Mouse (Mus musculus): ENCODE measurements around the gene Snx1. TPM values are rescaled to one million over a fixed set of nuclear protein-coding genes. Genes with fewer than 3 reads are reported as not detected.

Snx1 gene
- polyA plus RNA-seq (2015; fragmentation: Nextera tagmentation; extraction: Ambion mirVana): 119 and 131 TPM in 2 replicates

GRCm38 (mm10) chr9:66126456-66127192, at the start of gene Snx1, which contains the start of gene Ciao2a:
Gene Snx1, minus strand, starts transcription at chr9:66126587.
Gene Ciao2a, plus strand, starts transcription at chr9:66126611.
- Histone ChIP-seq H3K36me3 (peaks cover 7% of the 10 kb centered on the region), H3K4me3 (peak within 1 kb of the TSS; percentile 69), H3K9me3 (no peaks in the 10 kb centered on the region), H3K27me3 (no peaks in the 10 kb centered on the region), H3K4me2 (peak within 1 kb of the TSS; percentile 83), H3K4me1 (peaks cover 22% of the 10 kb centered on the region), H3K9ac (peak within 1 kb of the TSS; percentile 81), H3K27ac (peak within 1 kb of the TSS; percentile 88)
- WGBS: 1% methylated on average over 34 of the region's 34 CpGs
- ATAC-seq (ENCODE audit: insufficient number of reproducible peaks, insufficient read depth, low FRiP score, low TSS enrichment, low read depth): peak; percentile 73

GRCm38 (mm10) chr9:66174985-66175384, 48.6 kb upstream of the Snx1 start:
- WGBS: 87% methylated on average over 3 of the region's 3 CpGs
- Histone ChIP-seq H3K9ac (no peak overlapping the region), H3K27ac (no peak overlapping the region), H3K4me3 (no peak overlapping the region), H3K4me1 (0 out of 2 replicates have a peak, but pooled peaks cover 5% of the 10 kb centered on the region), H3K27me3 (no peaks in the 10 kb centered on the region), H3K9me3 (no peaks in the 10 kb centered on the region), H3K4me2 (no peak overlapping the region), H3K36me3 (no peaks in the 10 kb centered on the region)
- no peak for ATAC-seq (ENCODE audit: insufficient number of reproducible peaks, insufficient read depth, low FRiP score, low TSS enrichment, low read depth)

DNA sequence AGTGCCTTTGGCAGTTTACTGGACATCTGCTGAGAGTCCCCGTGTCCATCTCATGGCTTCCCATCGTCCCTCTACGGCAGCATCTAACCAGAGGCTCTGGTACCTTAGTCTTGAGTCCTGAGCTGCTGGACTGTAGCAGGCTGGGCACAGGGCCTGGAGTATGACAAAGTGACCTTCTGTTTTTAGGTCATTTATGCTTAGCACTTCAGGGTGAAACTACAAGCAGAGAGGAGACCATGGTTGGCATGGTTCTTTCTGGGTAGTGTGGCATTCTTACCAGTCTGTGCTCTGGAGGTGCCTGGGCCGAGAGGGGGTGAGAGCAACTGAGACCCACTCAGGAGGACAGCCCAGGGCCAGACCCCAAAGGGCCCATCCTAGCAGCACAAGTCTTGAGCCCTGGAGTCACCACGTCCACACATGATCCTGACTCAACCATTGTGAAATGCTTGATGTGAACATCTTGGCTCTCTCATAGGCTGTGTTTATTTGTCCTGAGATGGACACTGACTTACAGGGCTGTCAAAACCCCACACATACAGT, 47.0 kb upstream of the Snx1 start:
- H3K27me3 ChIP-seq: no peaks in the 10 kb centered on the region
- no peak for ATAC-seq (ENCODE audit: insufficient number of reproducible peaks, insufficient read depth, low FRiP score, low TSS enrichment, low read depth)
- 97% methylated on average over 5 of the region's 5 CpGs for WGBS

GRCm38 (mm10) chr9:66171275-66171921, 45.0 kb upstream of the Snx1 start:
- no peak for ATAC-seq (ENCODE audit: insufficient number of reproducible peaks, insufficient read depth, low FRiP score, low TSS enrichment, low read depth)
- 80% methylated on average over 12 of the region's 12 CpGs for WGBS
- H3K9me3 ChIP-seq: no peaks in the 10 kb centered on the region

More for the DNA sequence above, 47.0 kb upstream of the Snx1 start:
- Histone ChIP-seq H3K9ac (no peak overlapping the region), H3K4me2 (no peak overlapping the region), H3K36me3 (no peaks in the 10 kb centered on the region), H3K9me3 (no peaks in the 10 kb centered on the region), H3K27ac (no peak overlapping the region), H3K4me1 (peaks cover 6% of the 10 kb centered on the region), H3K4me3 (no peak overlapping the region)

DNA sequence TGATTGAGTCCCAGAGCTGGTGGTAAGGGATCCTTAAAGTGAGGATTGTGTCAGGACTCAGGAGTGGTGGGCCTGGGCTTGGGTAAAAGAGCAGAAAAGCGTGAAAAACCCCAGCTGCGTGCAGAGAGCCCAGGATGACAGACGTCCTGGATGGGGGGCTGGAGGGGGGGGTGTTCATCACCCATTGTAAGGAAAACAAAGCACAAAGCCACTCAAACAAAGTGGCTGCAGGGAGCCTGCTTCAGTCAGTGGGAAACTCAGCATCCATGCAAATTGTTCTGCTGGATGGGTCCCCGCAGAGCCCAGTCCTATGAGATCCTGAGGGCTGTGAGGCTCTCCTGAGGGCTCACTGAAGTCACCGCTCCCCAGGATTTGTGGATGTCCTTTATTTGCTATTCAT, 44.1 kb upstream of the Snx1 start:
- Histone ChIP-seq H3K36me3 (no peaks in the 10 kb centered on the region), H3K9me3 (no peaks in the 10 kb centered on the region), H3K4me3 (no peak overlapping the region), H3K4me2 (no peak overlapping the region), H3K4me1 (peaks cover 12% of the 10 kb centered on the region), H3K9ac (no peak overlapping the region), H3K27ac (no peak overlapping the region), H3K27me3 (no peaks in the 10 kb centered on the region)
- no peak for ATAC-seq (ENCODE audit: insufficient number of reproducible peaks, insufficient read depth, low FRiP score, low TSS enrichment, low read depth)
- 35% methylated on average over 5 of the region's 5 CpGs for WGBS

More at GRCm38 (mm10) chr9:66171275-66171921, 45.0 kb upstream of the Snx1 start:
- H3K4me1 ChIP-seq: peaks cover 9% of the 10 kb centered on the region
- no peak overlapping the region for H3K4me2 ChIP-seq
- no peak overlapping the region for H3K27ac ChIP-seq
- no peaks in the 10 kb centered on the region for H3K27me3 ChIP-seq
- H3K4me3 ChIP-seq: no peak overlapping the region
- H3K36me3 ChIP-seq: no peaks in the 10 kb centered on the region
- no peak overlapping the region for H3K9ac ChIP-seq

- 3% methylated on average over 1 of the region's 1 CpGs for WGBS
- Histone ChIP-seq H3K4me3 (no peak overlapping the region), H3K27ac (no peak overlapping the region), H3K9ac (no peak overlapping the region), H3K27me3 (no peaks in the 10 kb centered on the region), H3K4me2 (no peak overlapping the region), H3K4me1 (peaks cover 12% of the 10 kb centered on the region), H3K36me3 (no peaks in the 10 kb centered on the region), H3K9me3 (no peaks in the 10 kb centered on the region)
- ATAC-seq (ENCODE audit: insufficient number of reproducible peaks, insufficient read depth, low FRiP score, low TSS enrichment, low read depth): no peak
Measured at GRCm38 (mm10) chr9:66168233-66168632, 41.8 kb upstream of the Snx1 start.

DNA sequence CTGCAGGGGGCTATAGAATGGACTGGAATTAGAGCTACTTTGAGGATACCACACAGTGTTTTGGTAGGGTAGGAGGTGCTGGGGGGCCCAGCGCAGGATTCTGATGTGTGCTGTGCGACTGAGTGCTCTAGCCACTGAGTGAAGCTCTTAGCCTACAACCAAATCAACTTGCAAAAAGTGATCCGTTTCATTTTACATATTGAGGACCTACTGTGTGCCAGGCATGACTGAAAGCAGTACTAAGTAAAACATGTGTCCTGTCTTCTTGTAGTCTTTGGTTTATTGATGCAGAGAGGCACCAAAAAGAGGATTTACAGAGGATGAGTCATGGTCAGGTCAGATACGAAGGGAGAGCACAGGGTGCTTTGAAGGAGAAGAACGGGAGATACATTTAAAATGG, 40.8 kb upstream of the Snx1 start:
- Histone ChIP-seq H3K4me1 (peaks cover 12% of the 10 kb centered on the region), H3K27me3 (no peaks in the 10 kb centered on the region), H3K36me3 (no peaks in the 10 kb centered on the region), H3K9ac (no peak overlapping the region), H3K9me3 (no peaks in the 10 kb centered on the region), H3K4me2 (no peak overlapping the region), H3K27ac (no peak overlapping the region), H3K4me3 (no peak overlapping the region)
- ATAC-seq (ENCODE audit: insufficient number of reproducible peaks, insufficient read depth, low FRiP score, low TSS enrichment, low read depth): no peak
- WGBS: 89% methylated on average over 5 of the region's 5 CpGs

- whole genome bisulfite sequencing: 77% methylated on average over 9 of the region's 9 CpGs
- ATAC-seq (ENCODE audit: insufficient number of reproducible peaks, insufficient read depth, low FRiP score, low TSS enrichment, low read depth): no peak
Measured at GRCm38 (mm10) chr9:66162995-66163394, 36.6 kb upstream of the Snx1 start.

DNA sequence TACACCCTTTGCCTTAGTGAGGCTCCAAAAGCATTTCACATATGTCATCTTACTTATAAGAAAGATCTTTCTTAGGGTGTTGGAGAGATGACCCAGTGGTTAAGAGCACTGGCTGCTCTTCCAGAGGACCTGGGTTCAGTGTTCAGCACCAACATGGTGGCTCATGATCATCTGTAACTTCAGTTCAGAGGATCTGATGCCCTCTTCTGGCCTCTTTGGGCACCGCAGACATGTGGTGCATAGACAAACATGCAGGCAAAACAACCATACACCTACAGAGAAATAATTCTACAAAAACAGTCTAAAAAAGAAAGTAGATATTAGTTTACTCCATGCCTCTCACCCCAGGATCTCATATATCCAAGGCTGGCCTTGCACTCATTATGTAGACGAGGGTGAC, 33.8 kb upstream of the Snx1 start:
- H3K4me1 ChIP-seq: peaks cover 11% of the 10 kb centered on the region; the same call in 1 of the 2 replicates
- 84% methylated on average over 2 of the region's 2 CpGs for WGBS
- H3K9me3 ChIP-seq: no peaks in the 10 kb centered on the region; the same call in 1 of the 2 replicates
- no peak overlapping the region for H3K4me3 ChIP-seq
- no peak overlapping the region for H3K27ac ChIP-seq
- ATAC-seq (ENCODE audit: insufficient number of reproducible peaks, insufficient read depth, low FRiP score, low TSS enrichment, low read depth): no peak
- H3K9ac ChIP-seq: no peak overlapping the region
- H3K27me3 ChIP-seq: peaks cover 35% of the 10 kb centered on the region
- no peak overlapping the region for H3K4me2 ChIP-seq
- H3K36me3 ChIP-seq: no peaks in the 10 kb centered on the region

More at GRCm38 (mm10) chr9:66162995-66163394, 36.6 kb upstream of the Snx1 start:
- no peak overlapping the region for H3K9ac ChIP-seq
- no peak overlapping the region for H3K4me3 ChIP-seq
- no peak overlapping the region for H3K27ac ChIP-seq
- peaks cover 9% of the 10 kb centered on the region; the same call in 1 of the 2 replicates for H3K4me1 ChIP-seq
- no peak overlapping the region for H3K4me2 ChIP-seq
- no peaks in the 10 kb centered on the region for H3K36me3 ChIP-seq
- H3K27me3 ChIP-seq: peaks cover 17% of the 10 kb centered on the region
- H3K9me3 ChIP-seq: no peaks in the 10 kb centered on the region; the same call in 1 of the 2 replicates

GRCm38 (mm10) chr9:66158885-66159430, 32.6 kb upstream of the Snx1 start:
- ATAC-seq (ENCODE audit: insufficient number of reproducible peaks, insufficient read depth, low FRiP score, low TSS enrichment, low read depth): no peak
- no peaks in the 10 kb centered on the region for H3K36me3 ChIP-seq
- peaks cover 35% of the 10 kb centered on the region for H3K27me3 ChIP-seq
- 88% methylated on average over 6 of the region's 6 CpGs for WGBS
- peak overlapping the region; percentile 46; the same call in 1 of the 2 replicates for H3K4me3 ChIP-seq
- no peaks in the 10 kb centered on the region; the same call in 1 of the 2 replicates for H3K9me3 ChIP-seq
- H3K4me2 ChIP-seq: peak overlapping the region; percentile 65; the same call in 1 of the 2 replicates
- peaks cover 11% of the 10 kb centered on the region; the same call in 1 of the 2 replicates for H3K4me1 ChIP-seq
- H3K27ac ChIP-seq: no peak overlapping the region
- H3K9ac ChIP-seq: no peak overlapping the region; the same call in 1 of the 2 replicates
